Mouse (Mus musculus): Measurements from ENCODE around the gene Adgrv1. TPM values are rescaled to one million over a fixed set of nuclear protein-coding genes. Genes with fewer than 3 reads are reported as not detected.

The Adgrv1 gene
- polyA plus RNA-seq, 1 experiment from 2014 or later: 9.8 TPM

GRCm38 (mm10) chr13:81045345-81045744 lies 587.6 kb downstream of the Adgrv1 start:
- WGBS: 43% methylated on average over 11 of the region's 11 CpGs
- H3K36me3 ChIP-seq: no peaks in the 10 kb centered on the region

More at GRCm38 (mm10) chr13:81045345-81045744, 587.6 kb downstream of the Adgrv1 start:
- Histone ChIP-seq H3K9ac (replicated peaks) (no peak overlapping the region), H3K27me3 (replicated peaks) (no peaks in the 10 kb centered on the region), H3K4me1 (no peaks in the 10 kb centered on the region), H3K4me3 (replicated peaks) (no peak overlapping the region), H3K9me3 (replicated peaks) (no peaks in the 10 kb centered on the region), H3K27ac (replicated peaks) (no peak overlapping the region), H3K4me2 (no peak overlapping the region)
- ATAC-seq (ENCODE audit: low FRiP score): peak; percentile 76

Small RNAs within 50 kb of the gene (microRNA-seq; reads per million reads assigned to microRNA genes)
- not detected for gene Gm25241

Other genes with a start within 250 kb of the Adgrv1 start
- gene Lysmd3, start 24.5 kb upstream of the Adgrv1 start, polyA plus RNA-seq (2015; fragmentation: Nextera tagmentation; extraction: Ambion mirVana): 17.6 and 18.5 TPM in 2 replicates
- 8.2 and 8.9 TPM in 2 replicates for gene Polr3g, start 77.9 kb upstream of the Adgrv1 start, polyA plus RNA-seq (2015; fragmentation: Nextera tagmentation; extraction: Ambion mirVana)
- 64.8 and 65.6 TPM in 2 replicates for gene Mblac2, start 78.2 kb upstream of the Adgrv1 start, polyA plus RNA-seq (2015; fragmentation: Nextera tagmentation; extraction: Ambion mirVana)
- 212 and 218 TPM in 2 replicates for gene Cetn3, start 149.9 kb upstream of the Adgrv1 start, polyA plus RNA-seq (2015; fragmentation: Nextera tagmentation; extraction: Ambion mirVana)